Mouse (Mus musculus) heart, postnatal 0 days (tissue): Measurements from ENCODE around the gene Akr7a5. TPM values are rescaled to one million over a fixed set of nuclear protein-coding genes. Genes with fewer than 3 reads are reported as not detected.

ENCODE experiments used
- ATAC-seq: fragments of 200-750 bp; cut with Nextera tagmentation; 2 replicates; pipeline ENCODE4 v1.8.0; 2017; ENCODE audit warnings: low read depth, moderate number of reproducible peaks, moderate library complexity; ENCODE audit not compliant: insufficient read depth
- DNase-seq: peaks from one replicate; pipeline ENCODE4 v3.0.0-alpha.2; 2016; ENCODE audit warnings: low spot score
- H3K27ac ChIP-seq: fragments of 300-500 bp; sonication (generic); 2 replicates; pipeline ENCODE4 v1.5.1; 2014; ENCODE audit warnings: low read depth, mild to moderate bottlenecking
- H3K27me3 ChIP-seq: fragments of 300-500 bp; sonication (generic); 2 replicates; pipeline ENCODE4 v1.6.1; 2014; ENCODE audit warnings: low read length, mixed read lengths; ENCODE audit not compliant: control insufficient read depth, insufficient read depth
- H3K36me3 ChIP-seq: fragments of 300-500 bp; sonication (generic); replicated peaks from 2 replicates; pipeline ENCODE4 v1.6.1; 2014; ENCODE audit warnings: low read length, mixed read lengths; ENCODE audit not compliant: control insufficient read depth, insufficient read depth
- H3K4me1 ChIP-seq: fragments of 300-500 bp; sonication (generic); 2 replicates; pipeline ENCODE4 v1.6.1; 2014; ENCODE audit warnings: antibody characterized with exemption; ENCODE audit not compliant: control insufficient read depth, insufficient read depth
- H3K4me2 ChIP-seq: fragments of 300-500 bp; sonication (generic); 2 replicates; pipeline ENCODE4 v1.6.1; 2014; ENCODE audit warnings: low read depth, mild to moderate bottlenecking, low read length, moderate library complexity
- H3K4me3 ChIP-seq: fragments of 300-500 bp; sonication (generic); 2 replicates; pipeline ENCODE4 v1.5.1; 2014; ENCODE audit warnings: low read depth, low read length
- H3K9ac ChIP-seq: fragments of 300-500 bp; sonication (generic); replicated peaks from 2 replicates; pipeline ENCODE4 v1.6.1; 2014; ENCODE audit warnings: low read depth, low read length, mixed read lengths
- H3K9me3 ChIP-seq: fragments of 300-500 bp; sonication (generic); replicated peaks from 2 replicates; pipeline ENCODE4 v1.6.1; 2016; ENCODE audit warnings: low read length; ENCODE audit not compliant: control insufficient read depth
- CTCF ChIP-seq: IDR thresholded peaks from 2 replicates; pipeline ENCODE4 v1.5.1; 2016; ENCODE audit warnings: antibody characterized with exemption, control low read depth, low read depth
- EP300 ChIP-seq: IDR thresholded peaks from 2 replicates; pipeline ENCODE4 v1.6.1; 2016; ENCODE audit warnings: antibody characterized with exemption, low read depth
- WGBS: fragments of 180-500 bp; shearing (Covaris S2); extraction: QIAGEN DNeasy Blood & Tissue Kit; methylation state at CpG from one replicate; pipeline ENCODE4 v1.1.7; 2014; 5-methylcytosine and 5-hydroxymethylcytosine counted together
- polyA plus RNA-seq: library from polyadenylated mRNA; unstranded; fragments of >200 nt; fragmentation: Nextera tagmentation; extraction: Ambion mirVana; gene quantifications from 2 replicates; pipeline ENCODE4 v1.2.1, GENCODE M21; 2015
- total RNA-seq: library from RNA; depleted of rRNA; stranded (reverse); fragments of >200 nt; gene quantifications from 2 replicates; pipeline ENCODE4 v1.2.3, GENCODE M21; 2014; ENCODE audit warnings: low replicate concordance; rRNA removed

The Akr7a5 gene
- total RNA-seq = 62.5 and 67.1 TPM in 2 replicates
- polyA plus RNA-seq = 65.3 and 66.4 TPM in 2 replicates

- peak within 1 kb of the TSS; percentile 31; the same call in 1 of the 2 replicates for H3K27ac ChIP-seq
- no peaks in the 10 kb centered on the region for H3K9me3 ChIP-seq
- peak within 1 kb of the TSS; percentile 87 for H3K4me3 ChIP-seq
- TF ChIP-seq CTCF (no peak), EP300 (no peak)
- WGBS = under 1% methylated on average over 59 of the region's 63 CpGs
- H3K27me3 ChIP-seq = no peaks in the 10 kb centered on the region
- H3K4me2 ChIP-seq = peak within 1 kb of the TSS; percentile 95
- DNase-seq (peak; percentile 87), ATAC-seq (peak; percentile 92)
- peaks cover 18% of the 10 kb centered on the region; the same call in 1 of the 2 replicates for H3K36me3 ChIP-seq
- peaks cover 14% of the 10 kb centered on the region for H3K4me1 ChIP-seq
- peak within 1 kb of the TSS; percentile 67 for H3K9ac ChIP-seq
Measured at GRCm38 (mm10) chr4:139310171-139310898, at the start of gene Akr7a5, which contains the start of gene Pqlc2. Akr7a5 (plus strand) TSS chr4:139310744. Pqlc2 (minus strand) TSS chr4:139310708.

GRCm38 (mm10) chr4:139262981-139263380 is 47.6 kb upstream of the Akr7a5 start:
- H3K36me3 ChIP-seq = peaks cover 66% of the 10 kb centered on the region
- H3K9ac ChIP-seq = no peak overlapping the region
- no peaks in the 10 kb centered on the region for H3K9me3 ChIP-seq
- WGBS = 84% methylated on average over 6 of the region's 6 CpGs
- no peak for DNase-seq
- H3K27me3 ChIP-seq = no peaks in the 10 kb centered on the region
- no peak for ATAC-seq
- TF ChIP-seq CTCF = no peak
- TF ChIP-seq EP300 = no peak
- H3K4me1 ChIP-seq = no peaks in the 10 kb centered on the region
- H3K4me2 ChIP-seq = no peak overlapping the region
- H3K27ac ChIP-seq = no peak overlapping the region
- H3K4me3 ChIP-seq = no peak overlapping the region

GRCm38 (mm10) chr4:139265783-139266499 is 44.6 kb upstream of the Akr7a5 start:
- H3K4me3 ChIP-seq = no peak overlapping the region
- DNase-seq (no peak), ATAC-seq (0 out of 2 replicates have a peak, but pooled peaks have one; percentile 11)
- no peak overlapping the region for H3K4me2 ChIP-seq
- H3K4me1 ChIP-seq = no peaks in the 10 kb centered on the region
- H3K27ac ChIP-seq = no peak overlapping the region
- no peaks in the 10 kb centered on the region for H3K9me3 ChIP-seq
- no peak overlapping the region for H3K9ac ChIP-seq
- WGBS = 73% methylated on average over 13 of the region's 13 CpGs
- TF ChIP-seq CTCF = no peak
- H3K27me3 ChIP-seq = no peaks in the 10 kb centered on the region
- H3K36me3 ChIP-seq = peaks cover 44% of the 10 kb centered on the region

- Histone ChIP-seq H3K9me3 (no peaks in the 10 kb centered on the region), H3K4me1 (no peaks in the 10 kb centered on the region), H3K27ac (no peak overlapping the region), H3K4me3 (no peak overlapping the region), H3K4me2 (no peak overlapping the region), H3K27me3 (no peaks in the 10 kb centered on the region), H3K36me3 (peaks cover 42% of the 10 kb centered on the region), H3K9ac (no peak overlapping the region)
- DNase-seq = no peak
- TF ChIP-seq CTCF = no peak
- no peak for TF ChIP-seq EP300
- WGBS = 79% methylated on average over 7 of the region's 7 CpGs
- no peak for ATAC-seq
Measured at GRCm38 (mm10) chr4:139266500-139266865, 44.1 kb upstream of the Akr7a5 start.

- H3K27ac ChIP-seq = no peak overlapping the region
- H3K9ac ChIP-seq = no peak overlapping the region
- DNase-seq (no peak), ATAC-seq (no peak)
- WGBS = 69% methylated on average over 3 of the region's 3 CpGs
- no peak overlapping the region for H3K4me2 ChIP-seq
- peaks cover 42% of the 10 kb centered on the region for H3K36me3 ChIP-seq
- no peaks in the 10 kb centered on the region for H3K9me3 ChIP-seq
- no peaks in the 10 kb centered on the region for H3K27me3 ChIP-seq
- no peak for TF ChIP-seq CTCF
- TF ChIP-seq EP300 = no peak
- H3K4me1 ChIP-seq = no peaks in the 10 kb centered on the region
- no peak overlapping the region for H3K4me3 ChIP-seq
Measured at GRCm38 (mm10) chr4:139267335-139267734, 43.2 kb upstream of the Akr7a5 start.
